Mouse (Mus musculus): ENCODE data around the gene Mtmr12.
A peak's percentile ranks its signal among the peaks of the same experiment; 100 is the strongest.

Gene Mtmr12

DNA sequence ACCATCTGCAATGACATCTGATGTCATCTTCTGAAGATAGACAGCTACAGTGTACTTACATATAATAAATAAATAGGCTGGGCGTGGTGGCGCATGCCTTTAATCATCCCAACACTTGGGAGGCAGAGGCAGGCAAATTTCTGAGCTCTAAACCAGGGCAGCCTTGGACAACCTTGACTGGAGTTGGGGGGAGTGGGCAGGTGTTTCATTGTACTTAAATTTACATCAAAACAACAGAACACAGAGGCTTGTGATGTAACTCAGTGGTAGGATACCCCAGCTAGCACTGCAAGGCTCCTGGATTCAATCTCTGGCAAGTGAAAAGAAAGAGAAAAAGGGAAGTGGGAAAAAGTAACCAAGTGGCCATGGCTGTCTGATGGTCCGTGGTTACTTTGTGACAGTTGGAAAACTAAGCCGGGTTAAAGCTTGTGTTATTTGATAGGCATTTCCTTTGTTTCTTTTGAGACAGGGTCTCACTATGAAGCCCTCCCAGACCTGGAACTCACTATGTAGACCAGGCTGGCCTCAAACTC lies 70.3 kb downstream of the Mtmr12 start:
- no peak for ATAC-seq (ENCODE audit: low TSS enrichment)

DNA sequence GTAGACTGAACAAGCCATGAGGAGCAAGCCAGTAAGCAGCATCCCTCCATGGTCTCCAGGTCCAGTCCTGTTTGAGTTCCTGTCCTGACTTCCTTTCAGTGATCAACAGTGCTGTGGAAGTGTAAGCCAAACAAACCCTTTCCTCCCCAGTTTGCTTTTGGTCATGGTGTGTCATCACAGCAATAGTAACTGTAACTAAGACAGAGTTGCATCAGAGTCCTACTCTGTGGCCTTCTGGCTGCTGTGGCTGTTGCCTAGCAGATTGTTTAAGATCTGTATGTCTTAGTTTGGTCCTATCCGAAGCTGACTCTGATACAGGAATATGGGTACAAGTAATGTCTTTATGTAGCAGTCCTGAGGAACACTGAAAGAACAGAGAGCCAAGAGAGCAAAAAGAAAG lies 75.0 kb downstream of the Mtmr12 start:
- no peak for ATAC-seq (ENCODE audit: low TSS enrichment)

DNA sequence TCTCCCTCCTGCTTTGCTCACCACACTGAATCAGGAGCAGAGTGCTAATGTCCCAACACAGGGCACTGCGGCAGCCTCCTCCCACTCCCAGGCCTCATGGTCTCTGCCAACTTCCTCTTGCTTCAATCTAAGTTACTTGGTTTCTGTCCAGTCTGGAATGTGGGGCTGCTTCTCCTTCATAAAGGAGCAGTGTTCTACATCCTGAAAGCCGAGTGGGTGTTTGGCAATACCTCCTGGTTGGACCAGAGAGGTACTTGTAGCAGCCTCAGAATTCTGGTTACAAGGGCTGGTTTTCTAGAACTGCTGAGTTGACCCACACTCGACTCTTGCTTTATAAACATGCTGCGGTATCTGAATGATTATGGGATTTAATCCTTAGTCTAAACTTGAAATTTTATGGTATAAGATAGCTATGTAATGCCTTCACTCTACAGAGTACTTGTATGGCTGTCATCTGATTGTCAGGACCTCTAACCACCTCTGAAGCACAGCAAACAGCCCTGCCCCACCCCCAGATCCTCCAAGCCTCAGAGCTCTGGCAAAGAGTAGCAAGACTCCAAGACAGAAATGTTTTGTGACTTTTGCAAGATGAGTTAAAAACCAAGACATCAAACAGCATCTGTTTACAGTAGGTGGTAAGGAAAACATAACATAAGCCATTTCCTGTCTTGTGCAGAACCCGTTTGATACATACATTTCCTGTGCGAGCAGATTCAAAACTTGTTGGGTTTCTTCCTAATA lies 80.1 kb downstream of the Mtmr12 start:
- ATAC-seq (ENCODE audit: low TSS enrichment) = peak; percentile 87

DNA sequence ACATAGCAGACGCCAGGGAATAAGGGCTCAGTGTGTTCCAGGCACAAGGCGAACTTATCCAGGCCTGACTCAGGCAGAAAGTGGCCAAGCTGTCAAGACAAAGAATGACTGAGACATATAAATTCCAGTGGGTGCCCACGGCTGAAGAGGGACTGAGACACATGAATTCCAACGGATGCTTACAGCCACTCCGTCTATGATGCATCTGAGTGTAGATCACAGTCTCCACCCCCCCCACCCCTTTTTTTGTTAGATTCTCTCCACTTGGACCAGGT lies 80.6 kb downstream of the Mtmr12 start:
- ATAC-seq (ENCODE audit: low TSS enrichment) = no peak

DNA sequence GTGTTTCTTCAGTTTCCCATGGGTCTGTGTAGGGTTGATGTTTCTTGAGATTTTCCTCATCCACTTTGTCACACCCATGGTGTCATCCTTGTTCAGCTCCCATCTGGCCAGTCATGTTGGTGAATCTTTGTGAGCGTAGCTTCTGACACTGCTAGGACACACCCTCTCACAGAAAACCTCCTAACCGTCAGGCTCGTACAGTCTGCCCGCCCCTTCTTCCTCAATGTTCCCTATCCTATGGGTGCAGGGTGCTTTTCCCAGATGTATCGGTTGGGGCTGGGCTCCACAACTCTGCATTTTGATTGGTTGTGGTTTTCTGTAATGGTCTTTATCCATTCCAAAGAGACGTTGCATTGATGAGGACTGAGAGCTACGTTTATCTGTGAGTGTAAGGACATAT lies 85.5 kb downstream of the Mtmr12 start:
- ATAC-seq (ENCODE audit: low TSS enrichment) = no peak

DNA sequence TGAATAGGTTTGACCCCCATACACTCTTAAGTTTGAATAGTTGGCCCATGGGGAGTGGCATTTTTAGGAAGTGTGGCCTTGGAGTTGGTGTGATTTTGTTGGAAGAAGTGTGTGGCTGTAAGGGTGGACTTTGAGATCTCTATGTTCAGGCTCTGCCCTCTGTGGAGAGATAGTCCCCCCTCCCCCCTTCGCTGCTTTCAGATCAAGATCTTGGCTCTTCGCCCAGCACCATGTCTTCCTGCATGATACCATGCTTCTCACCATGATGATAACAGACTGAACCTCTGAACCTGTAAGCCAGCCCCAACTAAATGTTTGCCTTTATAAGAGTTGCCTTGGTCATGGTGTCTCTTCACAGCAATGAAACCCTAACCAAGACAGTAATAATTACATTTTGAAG lies 86.9 kb downstream of the Mtmr12 start:
- no peak for ATAC-seq (ENCODE audit: low TSS enrichment)

DNA sequence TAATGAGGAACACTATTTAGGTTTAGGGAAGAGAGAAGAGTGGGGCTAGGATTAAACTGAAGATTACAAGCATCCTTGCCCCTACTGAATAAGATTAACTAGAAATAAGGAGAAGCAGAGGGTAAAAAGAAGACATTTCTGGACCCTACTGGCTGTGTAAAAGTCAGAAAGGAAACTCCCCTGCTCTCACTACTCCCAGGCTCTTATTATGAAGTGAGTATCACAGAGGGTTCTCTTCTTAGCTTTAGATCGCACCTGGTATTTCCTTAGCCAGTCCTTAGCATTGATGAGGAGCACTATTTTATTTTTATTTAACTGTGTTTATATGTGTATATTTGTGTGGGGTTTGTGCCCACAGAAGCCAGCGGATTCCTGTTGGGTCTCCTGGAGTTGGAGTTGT lies 91.4 kb downstream of the Mtmr12 start:
- ATAC-seq (ENCODE audit: low TSS enrichment) = no peak

DNA sequence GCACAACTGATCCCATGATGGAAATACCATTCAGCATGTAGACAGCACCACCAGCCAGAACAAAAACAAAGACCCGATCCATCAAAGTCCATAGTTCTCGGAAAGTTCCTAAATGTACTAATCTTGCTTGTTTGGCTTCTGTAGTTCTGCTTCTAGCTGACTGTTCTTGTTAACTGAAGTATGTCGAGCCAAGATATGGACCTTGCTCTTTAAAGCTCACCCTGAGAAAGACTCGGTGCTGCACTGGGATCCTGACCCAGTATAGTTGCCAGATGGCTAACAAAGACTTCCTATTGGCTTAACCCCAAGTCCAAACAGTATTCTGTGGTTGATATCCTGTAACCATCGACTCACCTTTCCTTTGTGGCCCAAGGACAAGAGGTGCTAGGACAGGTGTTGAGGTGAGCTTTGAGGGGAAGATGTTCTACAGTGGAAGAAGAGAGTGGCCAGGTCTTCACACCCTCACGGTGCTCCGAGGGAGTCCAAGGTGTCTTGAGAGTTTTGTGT lies 93.5 kb downstream of the Mtmr12 start:
- ATAC-seq (ENCODE audit: low TSS enrichment) = no peak

DNA sequence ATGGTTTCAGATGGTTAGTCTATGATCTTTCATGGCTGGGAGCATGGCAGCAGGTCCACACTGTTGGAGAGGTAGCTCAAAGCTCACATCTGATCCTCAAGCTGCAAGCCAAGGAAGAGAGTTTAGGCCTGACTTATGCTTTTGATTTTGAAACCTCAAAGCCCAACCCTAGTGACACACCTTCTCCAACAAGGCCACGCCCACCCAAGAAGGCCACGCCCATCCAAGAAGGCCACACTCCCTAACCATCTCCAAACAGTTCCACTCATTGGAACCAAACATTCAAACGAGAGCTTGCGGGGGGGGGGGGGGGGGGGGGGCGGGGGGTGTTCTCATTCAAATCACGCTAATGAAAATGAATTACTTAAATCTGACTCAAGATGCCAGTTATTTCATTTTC lies 96.9 kb downstream of the Mtmr12 start:
- no peak for ATAC-seq (ENCODE audit: low TSS enrichment)

DNA sequence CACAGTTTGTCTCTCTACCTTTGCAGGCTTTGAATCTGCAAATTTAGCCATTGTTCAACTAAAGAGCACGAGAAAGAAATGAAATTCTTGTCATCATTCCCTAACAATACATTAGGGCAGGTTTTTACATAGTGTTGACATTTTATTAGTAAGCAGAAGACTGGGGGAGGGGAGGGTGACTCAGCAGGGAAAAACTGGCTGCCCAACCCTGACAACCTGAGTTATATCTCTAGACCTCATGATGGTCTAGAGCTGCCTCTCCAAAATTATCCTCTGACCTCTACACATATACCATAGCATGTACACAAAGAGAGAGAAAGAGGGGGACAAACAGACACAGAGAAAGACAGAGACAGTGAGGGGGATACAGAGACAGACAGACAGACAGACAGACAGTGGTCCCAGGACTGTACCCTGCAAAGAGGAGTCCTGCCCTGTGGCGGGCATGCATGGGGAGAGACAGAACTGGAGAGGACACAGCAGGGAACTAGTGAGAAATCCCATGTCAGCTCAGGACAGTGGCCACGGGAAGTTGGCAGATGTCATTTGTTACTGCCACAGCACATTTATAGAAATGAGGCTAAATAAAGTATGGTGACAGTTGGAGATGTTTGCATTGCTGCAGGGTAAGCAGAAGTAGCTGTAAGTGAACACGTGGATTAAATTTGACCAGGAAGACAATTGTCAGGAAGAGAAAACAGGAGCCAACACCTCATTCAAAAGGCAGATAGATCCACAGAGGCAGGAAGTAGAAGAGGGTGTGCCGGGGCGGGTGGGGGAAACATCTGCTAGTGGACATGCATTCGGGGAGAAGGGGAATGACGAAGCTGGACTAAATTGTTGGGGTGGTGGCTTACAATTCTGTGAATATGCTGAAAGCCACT lies 101.6 kb downstream of the Mtmr12 start:
- ATAC-seq (ENCODE audit: low TSS enrichment) = peak; percentile 85

DNA sequence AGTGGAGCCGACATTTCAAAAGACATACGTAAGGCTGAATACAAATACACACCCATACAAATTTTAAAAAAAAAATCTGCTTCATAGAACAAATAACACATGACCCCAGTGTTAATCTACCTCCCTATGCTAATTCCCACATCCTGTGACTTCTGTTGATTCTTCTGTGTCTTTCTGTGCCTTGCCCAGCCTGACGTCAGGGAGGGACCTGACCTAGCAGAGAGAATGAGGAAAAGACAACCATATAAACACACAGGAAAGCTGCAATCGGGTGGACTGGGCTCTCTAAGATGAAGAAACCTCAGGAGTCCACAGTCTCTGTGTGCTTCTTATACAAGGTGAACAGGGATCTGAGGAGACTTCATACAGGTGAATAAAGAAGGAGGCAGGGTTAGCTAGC lies 102.3 kb downstream of the Mtmr12 start:
- peak; percentile 18; the same call in 1 of the 2 replicates for ATAC-seq (ENCODE audit: low TSS enrichment)

DNA sequence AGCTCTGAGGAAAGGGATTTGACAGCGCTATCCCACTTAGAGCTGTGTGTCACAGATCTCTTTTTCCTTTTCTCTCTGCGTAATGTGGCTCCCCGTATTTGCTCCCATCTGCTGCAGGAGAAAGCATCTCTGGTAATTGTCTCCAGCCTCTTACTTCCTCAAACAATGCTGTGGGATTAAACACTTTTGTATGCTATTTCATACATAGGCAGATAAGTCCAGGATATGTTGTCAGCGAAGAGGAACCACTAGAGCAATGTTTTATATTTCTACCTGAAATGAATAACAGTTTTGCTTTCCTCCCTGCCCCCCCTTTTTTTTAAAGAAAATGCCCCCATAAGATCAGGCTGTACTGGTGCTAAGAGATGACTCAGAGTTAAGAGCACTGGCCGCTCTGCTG lies 103.7 kb downstream of the Mtmr12 start:
- ATAC-seq (ENCODE audit: low TSS enrichment) = no peak

DNA sequence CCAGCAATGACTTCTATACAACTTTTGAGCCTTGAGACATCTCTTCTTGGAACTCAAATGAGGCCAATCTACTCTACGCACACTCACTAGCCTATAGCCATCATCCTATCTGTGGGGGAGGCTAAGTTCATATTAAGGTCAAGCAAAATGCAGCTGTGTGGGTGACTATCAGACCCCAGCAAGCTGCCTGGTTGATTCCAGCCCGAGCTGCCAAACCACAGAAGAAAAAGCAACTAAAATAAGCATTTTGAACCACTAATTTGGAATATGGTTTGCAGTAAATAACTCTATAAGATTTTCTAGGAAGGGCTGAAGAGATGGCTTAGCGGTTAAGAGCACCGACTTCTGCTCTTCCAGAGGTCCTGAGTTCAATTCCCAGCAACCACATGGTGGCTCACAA lies 105.8 kb downstream of the Mtmr12 start:
- no peak for ATAC-seq (ENCODE audit: low TSS enrichment)

DNA sequence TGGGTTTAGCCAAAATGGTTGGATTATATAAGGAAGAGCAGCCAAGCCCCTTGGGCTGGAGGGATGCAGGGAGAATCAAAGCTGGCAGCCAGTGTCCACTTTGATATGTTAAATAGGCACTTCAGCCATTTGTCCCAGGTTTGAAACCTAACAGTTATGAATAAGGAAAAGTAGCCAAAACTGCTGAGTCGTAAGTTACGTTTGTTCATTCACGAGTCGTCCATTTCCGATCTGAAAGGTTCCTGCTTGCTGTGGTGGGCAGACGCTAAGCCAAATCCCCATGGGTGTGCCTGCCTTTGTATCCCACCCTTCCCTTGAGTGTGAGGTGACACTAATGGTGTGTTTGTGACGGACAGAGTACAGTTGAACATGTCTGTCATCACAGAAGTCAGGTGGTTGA lies 106.6 kb downstream of the Mtmr12 start:
- no peak for ATAC-seq (ENCODE audit: low TSS enrichment)

DNA sequence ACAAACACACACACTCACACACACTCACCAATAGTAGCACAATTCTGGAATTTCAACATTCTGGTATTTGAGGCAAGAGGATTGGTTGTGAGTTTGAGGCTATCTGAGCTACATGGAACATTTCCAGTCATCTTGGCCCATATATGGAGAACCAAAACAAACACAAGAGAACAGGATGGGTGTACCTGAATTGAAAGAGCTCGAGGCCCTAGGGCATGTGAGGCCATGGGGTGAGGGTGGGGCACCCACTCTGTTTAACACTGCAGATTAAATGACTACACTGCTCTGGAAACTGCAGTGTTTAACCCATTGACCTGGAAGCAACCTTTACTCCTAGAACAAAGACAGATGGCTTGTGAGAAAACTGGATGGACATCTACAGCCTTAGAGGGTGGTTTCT lies 108.4 kb downstream of the Mtmr12 start:
- no peak for ATAC-seq (ENCODE audit: low TSS enrichment)

DNA sequence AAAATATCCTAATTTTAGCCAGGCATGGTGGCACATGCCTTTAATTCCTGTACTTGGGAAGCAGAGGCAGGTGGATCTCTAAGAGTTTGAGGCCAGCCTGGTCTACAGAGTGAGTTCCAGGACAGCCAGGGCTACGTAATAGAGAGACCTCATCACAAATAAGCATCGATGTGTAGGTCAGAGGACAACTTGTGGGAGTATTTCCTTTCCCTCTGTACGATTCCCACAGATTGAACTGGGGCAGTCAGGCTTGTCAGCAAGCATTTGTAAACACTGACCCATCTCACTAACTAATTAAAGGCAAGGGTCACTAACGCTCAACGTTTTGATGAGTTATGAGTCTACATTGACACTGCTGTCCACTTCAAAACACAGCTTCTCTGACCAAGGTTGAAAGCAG lies 109.8 kb downstream of the Mtmr12 start:
- ATAC-seq (ENCODE audit: low TSS enrichment) = no peak

DNA sequence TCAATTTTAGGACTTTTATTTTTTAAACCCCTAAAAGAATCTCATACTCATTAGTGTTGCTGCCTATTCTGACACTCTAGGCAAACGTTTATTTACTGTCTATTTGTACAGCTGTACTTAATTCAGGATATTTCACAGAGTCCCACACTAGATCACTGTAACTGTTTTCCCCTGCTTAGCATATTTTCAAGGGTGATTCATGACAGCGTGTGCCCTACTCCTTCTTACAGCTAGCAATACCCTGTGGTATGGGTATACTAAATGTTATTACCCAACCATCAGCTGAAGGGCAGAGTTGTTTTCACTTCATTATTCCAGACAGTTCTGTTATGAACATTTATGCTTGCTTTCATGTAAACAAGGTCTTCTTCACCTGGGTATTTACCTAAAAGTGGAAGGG lies 111.2 kb downstream of the Mtmr12 start:
- no peak for ATAC-seq (ENCODE audit: low TSS enrichment)

DNA sequence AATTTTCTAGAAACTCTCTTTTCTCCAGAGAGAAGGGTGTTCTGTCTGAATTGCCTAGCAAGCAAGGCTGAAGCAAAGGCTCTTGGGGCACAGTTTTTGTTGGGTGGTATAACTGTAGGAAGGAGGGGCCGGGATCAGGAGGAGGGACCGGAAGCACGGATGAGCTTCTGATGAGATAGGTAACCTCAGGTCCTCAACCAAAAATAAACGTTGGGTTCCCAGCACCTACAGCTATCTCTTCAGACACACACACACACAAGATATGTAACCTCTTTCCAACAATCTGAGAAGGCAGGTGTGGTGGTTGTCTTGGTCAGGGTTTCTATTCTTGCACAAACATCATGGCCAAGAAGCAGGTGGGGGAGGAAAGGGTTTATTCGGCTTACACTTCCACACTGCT lies 112.5 kb downstream of the Mtmr12 start:
- no peak for ATAC-seq (ENCODE audit: low TSS enrichment)

DNA sequence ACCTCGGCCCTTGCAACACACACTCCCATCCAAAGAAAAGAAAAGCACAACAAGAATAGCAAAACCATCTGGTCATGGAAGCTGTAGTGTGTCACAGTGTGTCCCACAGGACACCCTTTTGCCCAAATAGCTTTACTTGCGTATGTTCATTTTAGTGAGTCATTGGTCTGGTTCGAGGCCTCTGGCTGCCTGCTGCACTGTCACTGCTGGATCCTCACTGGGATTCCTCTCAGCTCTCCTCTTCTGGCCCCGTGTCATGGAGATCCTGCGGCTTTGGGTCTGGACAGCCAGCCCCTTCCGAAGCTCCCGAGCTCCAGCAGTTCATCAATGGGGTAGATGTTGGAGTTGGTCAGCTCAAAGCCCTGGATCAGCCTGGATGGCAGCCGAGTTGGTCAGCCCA lies 113.6 kb downstream of the Mtmr12 start:
- no peak for ATAC-seq (ENCODE audit: low TSS enrichment)

DNA sequence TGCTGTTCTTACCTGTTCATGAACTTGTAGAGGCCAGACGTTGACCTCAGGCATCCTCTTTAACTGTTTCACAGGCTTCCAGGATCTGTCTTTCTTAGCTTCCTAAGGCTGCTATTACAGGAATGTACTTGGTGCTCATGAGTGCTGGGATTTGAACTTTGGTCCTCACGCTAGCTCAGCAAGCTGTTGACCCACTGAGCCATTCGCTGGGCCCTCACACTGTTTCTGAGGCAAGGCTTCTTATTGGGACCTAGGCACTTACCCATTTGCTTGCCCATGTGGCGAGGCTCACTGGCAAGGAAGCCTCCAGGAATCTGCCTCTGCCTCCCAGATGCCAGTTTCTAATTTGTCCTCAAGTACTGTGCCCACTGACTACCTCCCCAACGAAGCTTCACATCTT lies 115.1 kb downstream of the Mtmr12 start:
- ATAC-seq (ENCODE audit: low TSS enrichment) = no peak

DNA sequence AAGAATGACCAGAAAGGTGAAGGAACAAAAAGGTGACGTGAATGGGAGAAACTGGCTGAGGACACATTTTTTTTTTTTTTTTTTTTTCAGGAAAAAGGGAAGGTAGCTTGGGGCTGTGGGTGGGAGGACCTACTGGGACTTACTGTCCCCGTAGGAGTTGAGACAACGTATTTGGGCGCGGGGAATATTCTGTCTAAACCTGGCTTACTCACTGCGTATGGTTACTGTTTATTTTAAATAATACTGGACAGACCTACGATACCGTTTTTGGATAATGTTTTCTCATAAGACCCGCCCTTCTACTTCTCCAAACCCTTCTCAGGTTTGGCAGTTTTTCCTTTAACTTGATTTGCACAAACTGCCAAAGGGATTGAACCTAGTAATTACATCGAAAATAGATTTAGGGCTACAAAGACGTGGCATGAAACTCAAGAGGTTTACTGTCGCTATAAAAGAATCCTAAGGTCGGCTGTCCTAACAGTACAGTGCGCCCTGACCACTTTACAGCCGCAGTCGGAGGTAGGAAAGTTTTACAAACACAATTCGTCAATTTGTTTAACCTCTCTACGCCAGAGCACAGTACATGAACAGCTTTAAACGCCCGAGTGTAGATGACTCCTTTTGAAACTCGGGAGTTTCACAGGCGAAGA lies 115.7 kb downstream of the Mtmr12 start:
- peak; percentile 15; the same call in 1 of the 2 replicates for ATAC-seq (ENCODE audit: low TSS enrichment)

DNA sequence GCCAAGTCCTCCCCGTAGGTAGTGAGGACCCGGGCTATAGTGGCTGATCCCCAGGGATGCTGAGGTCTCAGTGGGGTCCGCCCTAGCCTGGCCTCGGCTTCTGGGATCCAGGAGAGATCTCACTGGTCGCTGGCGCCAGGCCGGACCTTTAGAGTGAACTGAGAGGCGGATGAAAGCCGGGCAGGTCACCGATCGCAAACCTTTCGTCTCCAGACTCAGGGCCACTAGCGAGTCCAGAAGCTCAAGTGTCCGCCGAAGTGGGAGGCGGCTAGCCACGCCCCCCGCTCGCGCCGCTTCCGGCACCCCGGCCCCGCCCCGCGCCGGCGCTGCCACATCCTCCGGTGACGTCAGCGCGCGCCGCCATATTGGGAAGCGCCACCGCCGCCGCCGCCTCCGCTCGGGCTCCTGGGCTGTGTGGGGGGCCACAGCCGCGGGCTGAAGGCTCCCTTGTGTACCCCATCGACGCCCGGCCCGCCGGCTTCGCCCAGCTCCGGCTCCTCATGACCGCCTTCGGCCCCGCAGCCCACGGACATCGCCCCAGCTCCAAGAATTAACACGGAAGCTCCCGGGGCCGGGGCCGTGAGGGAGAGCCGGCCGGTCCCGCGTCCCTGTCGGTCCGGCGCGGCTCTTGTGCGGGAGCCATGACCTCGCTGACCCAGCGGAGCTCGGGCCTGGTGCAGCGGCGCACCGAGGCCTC lies 116.4 kb downstream of the Mtmr12 start, which contains the start of gene Golph3:
TSS of gene Golph3 (plus strand) at position 360 of the 697 bp plus-strand sequence.
- ATAC-seq (ENCODE audit: low TSS enrichment) = peak; percentile 88
